Mouse (Mus musculus): Measurements from ENCODE around the gene Popdc2. TPM values are rescaled to one million over a fixed set of nuclear protein-coding genes. Genes with fewer than 3 reads are reported as not detected.

Gene Popdc2
- polyA plus RNA-seq, 1 experiment from 2014 or later = 1.0 TPM

DNA sequence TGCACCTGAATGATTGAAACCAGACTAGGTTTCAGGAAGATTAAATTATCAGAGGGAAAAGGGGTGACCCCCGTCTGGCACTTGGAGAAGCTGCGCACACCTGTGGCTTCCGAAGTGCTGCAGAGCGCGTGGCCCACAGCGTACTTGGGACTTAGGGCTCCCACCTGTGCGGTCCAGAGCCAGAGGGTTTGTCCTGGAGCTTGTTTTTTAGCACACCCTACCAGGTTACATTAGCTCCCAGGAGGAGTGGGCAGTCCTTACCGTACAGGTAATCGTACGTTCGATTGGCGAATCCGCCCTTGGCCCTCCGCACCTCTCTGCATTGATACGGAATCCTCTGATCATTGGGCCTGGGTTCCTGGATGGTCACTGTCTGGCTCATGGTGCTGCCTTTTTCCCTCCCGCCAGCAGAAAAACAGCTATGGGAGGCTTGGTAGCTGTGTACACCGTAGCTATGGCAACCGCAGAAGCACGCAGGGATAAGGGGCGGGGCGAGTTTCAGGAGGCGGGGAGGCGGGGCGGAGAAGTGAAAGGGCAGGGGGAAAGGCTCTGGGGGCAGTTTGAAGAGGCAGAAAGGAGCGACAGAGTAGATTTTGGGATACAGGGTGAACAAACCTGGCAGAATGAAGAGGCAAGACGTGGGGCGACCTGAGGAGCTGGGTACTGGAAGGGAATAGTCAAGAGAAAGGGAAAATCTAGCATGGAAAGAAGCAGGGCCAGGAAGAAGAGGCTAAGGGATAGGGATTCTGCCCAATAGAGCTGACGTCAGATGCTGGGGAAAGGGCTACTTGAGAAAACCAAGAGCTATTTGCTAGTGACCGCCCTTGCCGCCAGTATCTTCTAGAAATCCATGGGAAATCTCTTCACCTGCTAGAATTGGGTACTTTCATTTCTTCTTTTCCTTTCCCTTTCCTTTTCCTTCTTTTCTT, 20.3 kb upstream of the Popdc2 start, which contains the start of gene Maats1:
Gene Maats1, minus strand, starts transcription at position 748 of the 929 bp plus-strand sequence.
- Histone ChIP-seq H3K4me2 (replicated peaks; ENCODE audit: low read depth, low read length) (peak within 1 kb of the TSS; percentile 60), H3K9ac (ENCODE audit: low read depth, low read length) (peak within 1 kb of the TSS; percentile 27; the same call in 1 of the 2 replicates), H3K27ac (ENCODE audit: low read depth, low read length) (no peak within 1 kb of the TSS), H3K9me3 (ENCODE audit: control insufficient read depth, low read length) (no peaks in the 10 kb centered on the region), H3K4me1 (replicated peaks; ENCODE audit: control insufficient read depth, insufficient read depth, low read length) (no peaks in the 10 kb centered on the region; the same call in 1 of the 2 replicates), H3K27me3 (ENCODE audit: control insufficient read depth, insufficient read depth, low read length) (no peaks in the 10 kb centered on the region), H3K4me3 (ENCODE audit: low read depth, low read length) (peak within 1 kb of the TSS; percentile 26), H3K36me3 (ENCODE audit: control insufficient read depth, insufficient read depth, low read length) (no peaks in the 10 kb centered on the region)
- ATAC-seq (ENCODE audit: low FRiP score) = peak; percentile 94
- DNase-seq (ENCODE audit: low spot score) = peak; percentile 92
- 12% methylated on average over 30 of the region's 30 CpGs for WGBS

- no peak overlapping the region for H3K27ac ChIP-seq (ENCODE audit: low read depth, low read length)
- WGBS = 87% methylated on average over 3 of the region's 3 CpGs
- no peaks in the 10 kb centered on the region; the same call in 1 of the 2 replicates for H3K4me1 ChIP-seq (replicated peaks; ENCODE audit: control insufficient read depth, insufficient read depth, low read length)
- no peaks in the 10 kb centered on the region for H3K27me3 ChIP-seq (ENCODE audit: control insufficient read depth, insufficient read depth, low read length)
- no peaks in the 10 kb centered on the region for H3K36me3 ChIP-seq (ENCODE audit: control insufficient read depth, insufficient read depth, low read length)
- H3K9me3 ChIP-seq (ENCODE audit: control insufficient read depth, low read length) = no peaks in the 10 kb centered on the region
- ATAC-seq (ENCODE audit: low FRiP score) = no peak
- no peak overlapping the region for H3K9ac ChIP-seq (ENCODE audit: low read depth, low read length)
- no peak overlapping the region for H3K4me2 ChIP-seq (replicated peaks; ENCODE audit: low read depth, low read length)
- H3K4me3 ChIP-seq (ENCODE audit: low read depth, low read length) = no peak overlapping the region
- DNase-seq (ENCODE audit: low spot score) = peak; percentile 57
Observed at GRCm38 (mm10) chr16:38344941-38345725, 16.9 kb upstream of the Popdc2 start.

GRCm38 (mm10) chr16:38346529-38347325, 15.3 kb upstream of the Popdc2 start, which contains the start of the genes Cox17 and Gm21987:
Gene Cox17, plus strand, starts transcription at chr16:38346991.
Gene Gm21987, plus strand, starts transcription at chr16:38347040.
- Histone ChIP-seq H3K27me3 (ENCODE audit: control insufficient read depth, insufficient read depth, low read length) (no peaks in the 10 kb centered on the region), H3K9ac (ENCODE audit: low read depth, low read length) (peak within 1 kb of the TSS; percentile 89), H3K4me3 (ENCODE audit: low read depth, low read length) (peak within 1 kb of the TSS; percentile 85), H3K9me3 (ENCODE audit: control insufficient read depth, low read length) (no peaks in the 10 kb centered on the region), H3K4me1 (replicated peaks; ENCODE audit: control insufficient read depth, insufficient read depth, low read length) (no peaks in the 10 kb centered on the region; the same call in 1 of the 2 replicates), H3K4me2 (replicated peaks; ENCODE audit: low read depth, low read length) (peak within 1 kb of the TSS; percentile 53), H3K36me3 (ENCODE audit: control insufficient read depth, insufficient read depth, low read length) (no peaks in the 10 kb centered on the region), H3K27ac (ENCODE audit: low read depth, low read length) (peak within 1 kb of the TSS; percentile 74; the same call in 1 of the 2 replicates)
- 3% methylated on average over 35 of the region's 35 CpGs for WGBS
- ATAC-seq (ENCODE audit: low FRiP score) (peak; percentile 98), DNase-seq (ENCODE audit: low spot score) (peak; percentile 96)

- ATAC-seq (ENCODE audit: low FRiP score) = no peak
- H3K9me3 ChIP-seq (ENCODE audit: control insufficient read depth, low read length) = no peaks in the 10 kb centered on the region
- DNase-seq (ENCODE audit: low spot score) = no peak
- H3K4me3 ChIP-seq (ENCODE audit: low read depth, low read length) = peak overlapping the region; percentile 85
- no peak overlapping the region for H3K27ac ChIP-seq (ENCODE audit: low read depth, low read length)
- H3K27me3 ChIP-seq (ENCODE audit: control insufficient read depth, insufficient read depth, low read length) = no peaks in the 10 kb centered on the region
- 66% methylated on average over 6 of the region's 6 CpGs for WGBS
- H3K9ac ChIP-seq (ENCODE audit: low read depth, low read length) = no peak overlapping the region
- no peaks in the 10 kb centered on the region for H3K36me3 ChIP-seq (ENCODE audit: control insufficient read depth, insufficient read depth, low read length)
- H3K4me2 ChIP-seq (replicated peaks; ENCODE audit: low read depth, low read length) = peak overlapping the region; percentile 53
- no peaks in the 10 kb centered on the region for H3K4me1 ChIP-seq (replicated peaks; ENCODE audit: control insufficient read depth, insufficient read depth, low read length)
Observed at GRCm38 (mm10) chr16:38347588-38347987, 14.4 kb upstream of the Popdc2 start.

GRCm38 (mm10) chr16:38348217-38348761, 13.7 kb upstream of the Popdc2 start:
- DNase-seq (ENCODE audit: low spot score) (no peak), ATAC-seq (ENCODE audit: low FRiP score) (no peak)
- no peaks in the 10 kb centered on the region for H3K27me3 ChIP-seq (ENCODE audit: control insufficient read depth, insufficient read depth, low read length)
- 92% methylated on average over 9 of the region's 9 CpGs for WGBS
- no peak overlapping the region for H3K4me2 ChIP-seq (replicated peaks; ENCODE audit: low read depth, low read length)
- H3K4me3 ChIP-seq (ENCODE audit: low read depth, low read length) = no peak overlapping the region
- H3K9me3 ChIP-seq (ENCODE audit: control insufficient read depth, low read length) = no peaks in the 10 kb centered on the region
- no peak overlapping the region for H3K9ac ChIP-seq (ENCODE audit: low read depth, low read length)
- no peaks in the 10 kb centered on the region for H3K36me3 ChIP-seq (ENCODE audit: control insufficient read depth, insufficient read depth, low read length)
- H3K27ac ChIP-seq (ENCODE audit: low read depth, low read length) = no peak overlapping the region
- no peaks in the 10 kb centered on the region for H3K4me1 ChIP-seq (replicated peaks; ENCODE audit: control insufficient read depth, insufficient read depth, low read length)

GRCm38 (mm10) chr16:38349881-38350280, 12.1 kb upstream of the Popdc2 start:
- no peak overlapping the region for H3K9ac ChIP-seq (ENCODE audit: low read depth, low read length)
- no peak overlapping the region for H3K4me2 ChIP-seq (replicated peaks; ENCODE audit: low read depth, low read length)
- 92% methylated on average over 2 of the region's 2 CpGs for WGBS
- H3K9me3 ChIP-seq (ENCODE audit: control insufficient read depth, low read length) = no peaks in the 10 kb centered on the region
- ATAC-seq (ENCODE audit: low FRiP score) (no peak), DNase-seq (ENCODE audit: low spot score) (no peak)
- no peaks in the 10 kb centered on the region for H3K4me1 ChIP-seq (replicated peaks; ENCODE audit: control insufficient read depth, insufficient read depth, low read length)
- no peak overlapping the region for H3K27ac ChIP-seq (ENCODE audit: low read depth, low read length)
- no peaks in the 10 kb centered on the region for H3K27me3 ChIP-seq (ENCODE audit: control insufficient read depth, insufficient read depth, low read length)
- H3K36me3 ChIP-seq (ENCODE audit: control insufficient read depth, insufficient read depth, low read length) = no peaks in the 10 kb centered on the region
- H3K4me3 ChIP-seq (ENCODE audit: low read depth, low read length) = no peak overlapping the region

GRCm38 (mm10) chr16:38350361-38350855, 11.6 kb upstream of the Popdc2 start:
- no peaks in the 10 kb centered on the region for H3K27me3 ChIP-seq (ENCODE audit: control insufficient read depth, insufficient read depth, low read length)
- no peak overlapping the region for H3K27ac ChIP-seq (ENCODE audit: low read depth, low read length)
- H3K9me3 ChIP-seq (ENCODE audit: control insufficient read depth, low read length) = no peaks in the 10 kb centered on the region
- H3K4me1 ChIP-seq (replicated peaks; ENCODE audit: control insufficient read depth, insufficient read depth, low read length) = no peaks in the 10 kb centered on the region
- no peak overlapping the region for H3K4me2 ChIP-seq (replicated peaks; ENCODE audit: low read depth, low read length)
- no peaks in the 10 kb centered on the region for H3K36me3 ChIP-seq (ENCODE audit: control insufficient read depth, insufficient read depth, low read length)
- no peak overlapping the region for H3K4me3 ChIP-seq (ENCODE audit: low read depth, low read length)
- no peak overlapping the region for H3K9ac ChIP-seq (ENCODE audit: low read depth, low read length)
- WGBS = 86% methylated on average over 7 of the region's 7 CpGs
- ATAC-seq (ENCODE audit: low FRiP score) (no peak), DNase-seq (ENCODE audit: low spot score) (no peak)

DNA sequence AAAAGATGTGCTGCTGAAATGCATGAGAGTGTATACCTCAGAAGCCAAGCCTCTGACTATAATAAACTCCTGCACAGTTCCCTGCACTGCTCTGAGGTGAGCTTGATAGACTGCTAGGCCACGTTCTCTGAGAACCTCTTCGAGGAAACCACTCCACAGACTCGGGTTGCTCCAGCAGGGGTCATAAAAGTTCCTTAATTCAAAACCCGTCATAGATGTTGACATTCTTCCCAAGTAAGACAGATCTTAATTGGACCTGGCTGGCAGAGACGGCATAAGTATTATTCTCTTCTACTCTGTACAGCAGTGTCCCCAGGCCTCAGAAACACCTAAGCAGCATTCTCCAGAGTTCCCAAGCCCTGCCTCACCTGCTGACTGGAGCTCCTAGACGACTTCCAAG, 11.1 kb upstream of the Popdc2 start:
- WGBS = 84% methylated on average over 6 of the region's 6 CpGs
- no peak for DNase-seq (ENCODE audit: low spot score)
- Histone ChIP-seq H3K36me3 (ENCODE audit: control insufficient read depth, insufficient read depth, low read length) (no peaks in the 10 kb centered on the region), H3K4me2 (replicated peaks; ENCODE audit: low read depth, low read length) (no peak overlapping the region), H3K4me3 (ENCODE audit: low read depth, low read length) (no peak overlapping the region), H3K27me3 (ENCODE audit: control insufficient read depth, insufficient read depth, low read length) (no peaks in the 10 kb centered on the region), H3K4me1 (replicated peaks; ENCODE audit: control insufficient read depth, insufficient read depth, low read length) (no peaks in the 10 kb centered on the region), H3K9ac (ENCODE audit: low read depth, low read length) (no peak overlapping the region), H3K27ac (ENCODE audit: low read depth, low read length) (no peak overlapping the region), H3K9me3 (ENCODE audit: control insufficient read depth, low read length) (no peaks in the 10 kb centered on the region)
- ATAC-seq (ENCODE audit: low FRiP score) = no peak

Measured in hindbrain, embryonic 11.5 days (tissue).